In genomic region chr6:127149303-127149943, GRCm38 (mm10) we compare ENCODE assay signal across 8 mouse cellular contexts. TPM values are rescaled to one million over a fixed set of nuclear protein-coding genes. Genes with fewer than 3 reads are reported as not detected.
A peak's percentile ranks its signal among the peaks of the same experiment; 100 is the strongest.
DNase-seq lines count a peak whose midpoint lies in the region; ATAC-seq lines count a peak whose summit lies in the region.

No protein-coding gene starts in this region.

- WGBS in kidney, embryonic 16.5 days: under 1% methylated on average over 30 of the region's 30 CpGs
- WGBS in midbrain, embryonic 11.5 days: under 1% methylated on average over 30 of the region's 30 CpGs

- H3K27ac ChIP-seq in kidney, embryonic 16.5 days (ENCODE audit: low read length): peak overlapping the region; percentile 67
- H3K27ac ChIP-seq in midbrain, embryonic 11.5 days (ENCODE audit: low read depth, low read length): peak overlapping the region; percentile 61

- H3K36me3 ChIP-seq in kidney, embryonic 16.5 days (ENCODE audit: insufficient read depth, low read length): peaks cover 13% of the 10 kb centered on the region
- peaks cover 5% of the 10 kb centered on the region; the same call in 1 of the 2 replicates for H3K36me3 ChIP-seq in midbrain, embryonic 11.5 days (ENCODE audit: control insufficient read depth, insufficient read depth, low read length)

- H3K4me2 ChIP-seq in kidney, embryonic 16.5 days (replicated peaks; ENCODE audit: low read depth, low read length): peak overlapping the region; percentile 79
- peak overlapping the region; percentile 84 for H3K4me2 ChIP-seq in midbrain, embryonic 11.5 days

- H3K9ac ChIP-seq in kidney, embryonic 16.5 days (replicated peaks; ENCODE audit: low read length): peak overlapping the region; percentile 89
- H3K9ac ChIP-seq in midbrain, embryonic 11.5 days (ENCODE audit: low read length): peak overlapping the region; percentile 92

- ATAC-seq in kidney, embryonic 16.5 days (ENCODE audit: low FRiP score, low TSS enrichment): no peak
- ATAC-seq in midbrain, embryonic 11.5 days (ENCODE audit: low FRiP score): no peak

- H3K4me3 ChIP-seq in kidney, embryonic 16.5 days (ENCODE audit: low read length): peak overlapping the region; percentile 78
- peak overlapping the region; percentile 63 for H3K4me3 ChIP-seq in midbrain, embryonic 11.5 days (ENCODE audit: low read depth, low read length)

- H3K4me1 ChIP-seq in kidney, embryonic 16.5 days (ENCODE audit: insufficient read depth, low read length): peaks cover 29% of the 10 kb centered on the region
- peaks cover 47% of the 10 kb centered on the region for H3K4me1 ChIP-seq in midbrain, embryonic 11.5 days (ENCODE audit: control insufficient read depth, insufficient read depth, low read length)

- H3K9me3 ChIP-seq in kidney, embryonic 16.5 days (ENCODE audit: low read length): no peaks in the 10 kb centered on the region
- no peaks in the 10 kb centered on the region for H3K9me3 ChIP-seq in midbrain, embryonic 11.5 days (ENCODE audit: control insufficient read depth, low read length)

- DNase-seq in ovary, postnatal 36 days (ENCODE audit: low spot score): peak; percentile 49
- no peak for DNase-seq in ovary, postnatal 10 days (ENCODE audit: low spot score)
- DNase-seq in adrenal gland, adult 2 months: peak; percentile 79
- DNase-seq in heart, adult 9 months (ENCODE audit: low spot score in 2 of 2): peak; percentile 41 to 64
- no peak for DNase-seq in midbrain, embryonic 11.5 days (ENCODE audit: low spot score, missing footprints)
- DNase-seq in thymus, postnatal 14 days: peak; percentile 53
- DNase-seq in cerebellum, postnatal 36 days: no peak

- H3K27me3 ChIP-seq in kidney, embryonic 16.5 days (ENCODE audit: insufficient read depth, low read length): no peaks in the 10 kb centered on the region
- H3K27me3 ChIP-seq in midbrain, embryonic 11.5 days (ENCODE audit: control insufficient read depth, insufficient read depth, low read length): peaks cover 3% of the 10 kb centered on the region; the same call in 1 of the 2 replicates

RNA-seq across cellular contexts. Expression of gene Ccnd2, which starts 2.6 kb away (rescaled TPM):
- total RNA-seq in adrenal gland, adult 2 months (2021): 100 to 1,000 TPM; 481 to 519 TPM
- polyA plus RNA-seq in adrenal gland, adult 2 months (2012; rRNA removed): 76.2 and 127 TPM in 2 replicates
- 600 and 665 TPM in 2 replicates for polyA plus RNA-seq in kidney, embryonic 16.5 days (2015; fragmentation: Nextera tagmentation; extraction: Ambion mirVana)
- 1,627 and 1,717 TPM in 2 replicates for polyA plus RNA-seq in midbrain, embryonic 11.5 days (2014; fragmentation: Nextera tagmentation; extraction: Ambion mirVana)

RNA-seq across cellular contexts. Expression of gene Tigar, which starts 40.1 kb away (rescaled TPM):
- total RNA-seq in adrenal gland, adult 2 months (2021): 10 to 100 TPM; 13.2 to 21.9 TPM
- 2.2 and 3.0 TPM in 2 replicates for polyA plus RNA-seq in adrenal gland, adult 2 months (2012; rRNA removed)
- 2.7 and 3.7 TPM in 2 replicates for polyA plus RNA-seq in kidney, embryonic 16.5 days (2015; fragmentation: Nextera tagmentation; extraction: Ambion mirVana)
- 5.8 and 6.9 TPM in 2 replicates for polyA plus RNA-seq in midbrain, embryonic 11.5 days (2014; fragmentation: Nextera tagmentation; extraction: Ambion mirVana)

Comparison
In these comparisons a context has a peak if more than half of its experiments do, and no peak if none do; other contexts are left out.
1. DNase-seq: peak in ovary, postnatal 36 days (single experiment), adrenal gland, adult 2 months (single experiment), heart, adult 9 months (2 of 2) and thymus, postnatal 14 days (single experiment); none in ovary, postnatal 10 days (single experiment), midbrain, embryonic 11.5 days (single experiment) and cerebellum, postnatal 36 days (0 of 2).